Mouse (Mus musculus): ENCODE data around the gene Emc6. TPM values are rescaled to one million over a fixed set of nuclear protein-coding genes. Genes with fewer than 3 reads are reported as not detected.

Emc6 gene
- polyA plus RNA-seq (2014; fragmentation: Illumina TruSeq; extraction: RNeasy Lipid Tissue Mini Kit (QIAGEN cat#74804); ENCODE audit: low replicate concordance) = 23.2 TPM

GRCm38 (mm10) chr11:73176608-73177508, at the start of gene Emc6, which contains the start of gene Tax1bp3:
Emc6 (minus strand) TSS chr11:73177037.
Tax1bp3 (plus strand) TSS chr11:73177083.

GRCm38 (mm10) chr11:73199230-73199712, 22.4 kb upstream of the Emc6 start, which contains the start of gene Shpk:
Shpk (plus strand) TSS chr11:73199460.

GRCm38 (mm10) chr11:73198603-73199229, 21.9 kb upstream of the Emc6 start, which contains the start of gene Ctns:
Ctns (minus strand) TSS chr11:73199042.

DNA sequence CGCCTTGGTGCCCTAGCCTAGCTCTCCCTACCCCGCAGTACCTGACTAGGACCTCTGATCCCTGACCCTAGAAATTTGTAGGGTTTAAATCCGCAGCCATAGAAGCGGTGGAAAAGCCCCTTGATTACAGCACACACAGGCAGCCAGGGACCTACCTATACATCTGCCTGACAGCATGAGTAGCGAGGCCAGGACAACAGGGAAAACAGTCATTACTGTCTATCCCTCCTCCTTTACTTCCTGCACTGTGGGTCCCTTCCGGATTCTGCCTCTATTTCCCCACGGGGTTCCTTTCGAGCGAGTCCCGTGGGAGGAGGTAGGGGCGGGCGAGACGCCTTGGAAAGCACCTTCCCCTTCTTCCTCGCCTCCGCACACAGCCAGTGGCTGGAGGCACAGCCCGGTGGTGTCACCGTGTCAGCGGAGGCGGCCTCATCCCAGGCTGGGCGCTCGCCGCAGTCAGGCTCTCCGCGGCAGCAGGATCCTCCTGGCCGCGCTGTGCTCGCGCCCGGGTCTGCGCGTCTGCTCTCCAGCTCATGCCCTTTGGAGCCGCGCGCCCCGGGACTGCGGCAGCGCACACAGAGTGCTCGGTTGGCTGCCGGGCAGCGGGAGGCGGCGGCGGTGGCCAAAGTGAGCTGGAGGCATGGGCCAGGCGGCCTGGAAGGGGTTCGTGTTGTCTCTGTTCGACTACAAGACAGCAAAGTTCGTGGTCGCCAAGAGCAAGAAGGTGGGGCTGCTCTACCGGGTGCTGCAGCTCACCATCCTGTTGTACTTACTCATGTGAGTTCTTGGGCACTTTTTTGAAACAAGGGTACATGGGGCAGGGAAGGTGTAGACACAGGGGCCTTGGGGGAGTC, 16.7 kb downstream of the Emc6 start, which contains the start of gene P2rx5:
TSS of gene P2rx5 (plus strand) at position 465 of the 854 bp plus-strand sequence.

GRCm38 (mm10) chr11:73137591-73138501, 39.0 kb downstream of the Emc6 start, which contains the start of gene Haspin:
Haspin (minus strand) TSS chr11:73138294.

Other genes starting within 250 kb of the Emc6 start
- 23.9 TPM for gene Atp2a3, start 215.9 kb downstream of the Emc6 start, polyA plus RNA-seq (2014; fragmentation: Illumina TruSeq; extraction: RNeasy Lipid Tissue Mini Kit (QIAGEN cat#74804); ENCODE audit: low replicate concordance)
- gene P2rx1, start 177.9 kb downstream of the Emc6 start, polyA plus RNA-seq (2014; fragmentation: Illumina TruSeq; extraction: RNeasy Lipid Tissue Mini Kit (QIAGEN cat#74804); ENCODE audit: low replicate concordance) = 0.93 TPM
- gene Camkk1, start 158.0 kb downstream of the Emc6 start, polyA plus RNA-seq (2014; fragmentation: Illumina TruSeq; extraction: RNeasy Lipid Tissue Mini Kit (QIAGEN cat#74804); ENCODE audit: low replicate concordance) = 0.33 TPM
- gene Ncbp3, start 129.3 kb downstream of the Emc6 start, polyA plus RNA-seq (2014; fragmentation: Illumina TruSeq; extraction: RNeasy Lipid Tissue Mini Kit (QIAGEN cat#74804); ENCODE audit: low replicate concordance) = 6.5 TPM
- gene Itgae, start 86.5 kb downstream of the Emc6 start, polyA plus RNA-seq (2014; fragmentation: Illumina TruSeq; extraction: RNeasy Lipid Tissue Mini Kit (QIAGEN cat#74804); ENCODE audit: low replicate concordance) = 4.9 TPM
- 6.0 TPM for gene Haspin, start 38.7 kb downstream of the Emc6 start, polyA plus RNA-seq (2014; fragmentation: Illumina TruSeq; extraction: RNeasy Lipid Tissue Mini Kit (QIAGEN cat#74804); ENCODE audit: low replicate concordance)
- not detected for gene P2rx5, start 16.6 kb downstream of the Emc6 start, polyA plus RNA-seq (2014; fragmentation: Illumina TruSeq; extraction: RNeasy Lipid Tissue Mini Kit (QIAGEN cat#74804); ENCODE audit: low replicate concordance)
- gene Tax1bp3, start within 50 bp of the Emc6 start, polyA plus RNA-seq (2014; fragmentation: Illumina TruSeq; extraction: RNeasy Lipid Tissue Mini Kit (QIAGEN cat#74804); ENCODE audit: low replicate concordance) = 62.9 TPM
- 12.0 TPM for gene Ctns, start 22.0 kb upstream of the Emc6 start, polyA plus RNA-seq (2014; fragmentation: Illumina TruSeq; extraction: RNeasy Lipid Tissue Mini Kit (QIAGEN cat#74804); ENCODE audit: low replicate concordance)
- 10.2 TPM for gene Shpk, start 22.4 kb upstream of the Emc6 start, polyA plus RNA-seq (2014; fragmentation: Illumina TruSeq; extraction: RNeasy Lipid Tissue Mini Kit (QIAGEN cat#74804); ENCODE audit: low replicate concordance)
- not detected for gene Trpv1, start 57.3 kb upstream of the Emc6 start, polyA plus RNA-seq (2014; fragmentation: Illumina TruSeq; extraction: RNeasy Lipid Tissue Mini Kit (QIAGEN cat#74804); ENCODE audit: low replicate concordance)
- 0.33 TPM for gene Trpv3, start 90.4 kb upstream of the Emc6 start, polyA plus RNA-seq (2014; fragmentation: Illumina TruSeq; extraction: RNeasy Lipid Tissue Mini Kit (QIAGEN cat#74804); ENCODE audit: low replicate concordance)
- 438 TPM for gene Aspa, start 152.6 kb upstream of the Emc6 start, polyA plus RNA-seq (2014; fragmentation: Illumina TruSeq; extraction: RNeasy Lipid Tissue Mini Kit (QIAGEN cat#74804); ENCODE audit: low replicate concordance)
- not detected for gene Gm49340, start 152.7 kb upstream of the Emc6 start, polyA plus RNA-seq (2014; fragmentation: Illumina TruSeq; extraction: RNeasy Lipid Tissue Mini Kit (QIAGEN cat#74804); ENCODE audit: low replicate concordance)
- gene Spata22, start 152.7 kb upstream of the Emc6 start, polyA plus RNA-seq (2014; fragmentation: Illumina TruSeq; extraction: RNeasy Lipid Tissue Mini Kit (QIAGEN cat#74804); ENCODE audit: low replicate concordance) = 1.3 TPM
- not detected for gene Olfr20, start 173.7 kb upstream of the Emc6 start, polyA plus RNA-seq (2014; fragmentation: Illumina TruSeq; extraction: RNeasy Lipid Tissue Mini Kit (QIAGEN cat#74804); ENCODE audit: low replicate concordance)
- not detected for gene Olfr376, start 194.2 kb upstream of the Emc6 start, polyA plus RNA-seq (2014; fragmentation: Illumina TruSeq; extraction: RNeasy Lipid Tissue Mini Kit (QIAGEN cat#74804); ENCODE audit: low replicate concordance)
- gene Olfr1, start 222.6 kb upstream of the Emc6 start, polyA plus RNA-seq (2014; fragmentation: Illumina TruSeq; extraction: RNeasy Lipid Tissue Mini Kit (QIAGEN cat#74804); ENCODE audit: low replicate concordance) = not detected